Mouse (Mus musculus): Measurements from ENCODE around the gene Chrne.

GRCm38 (mm10) chr11:70660571-70660970, 41.6 kb upstream of the Chrne start:
- TF ChIP-seq CTCF (IDR thresholded peaks at IDR 0.05; ENCODE audit: low read depth) = no peak
- no peak for TF ChIP-seq EP300 (optimal IDR thresholded peaks at IDR 0.05)

All from stomach, postnatal 0 days (tissue).